Mouse (Mus musculus) testis, adult 2 months (tissue): Measurements from ENCODE around the gene Rpl35.

Experiments
- CTCF ChIP-seq: fragments of 200-500 bp; IDR thresholded peaks from 2 replicates; pipeline ENCODE4 v1.5.1; 2012; ENCODE audit warnings: low read depth, mild to moderate bottlenecking, inconsistent platforms, low read length, moderate library complexity; ENCODE audit not compliant: control insufficient read depth, insufficient read depth, insufficient replicate concordance
- POLR2A ChIP-seq: fragments of 200-500 bp; IDR thresholded peaks from 2 replicates; pipeline ENCODE4 v1.6.1; 2012; ENCODE audit warnings: low read depth, mild to moderate bottlenecking, inconsistent platforms, low read length, moderate library complexity; ENCODE audit not compliant: control insufficient read depth

DNA sequence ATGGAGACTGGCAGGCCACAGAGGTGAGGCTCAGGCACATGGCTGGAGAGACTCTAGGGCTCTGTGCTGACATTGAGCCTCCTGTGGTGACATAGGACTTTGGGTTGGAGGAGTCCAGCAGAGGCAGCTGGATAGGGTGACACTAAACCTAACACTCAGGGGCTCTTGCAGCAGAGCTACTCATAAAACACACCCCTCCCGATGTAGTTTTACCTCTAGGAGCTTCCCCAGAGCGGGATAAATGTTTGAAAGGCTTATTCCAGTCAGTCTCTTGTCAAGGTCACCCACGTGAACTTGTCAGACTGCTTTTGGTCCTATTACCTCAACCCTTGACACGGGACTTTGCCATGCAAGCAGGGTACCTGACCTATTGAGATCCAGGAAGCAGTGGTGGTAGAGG is 6.0 kb downstream of the Rpl35 start:
- TF ChIP-seq CTCF, result no peak
- no peak for TF ChIP-seq POLR2A
